Mouse (Mus musculus): ENCODE results near the gene Cx3cr1.

DNA sequence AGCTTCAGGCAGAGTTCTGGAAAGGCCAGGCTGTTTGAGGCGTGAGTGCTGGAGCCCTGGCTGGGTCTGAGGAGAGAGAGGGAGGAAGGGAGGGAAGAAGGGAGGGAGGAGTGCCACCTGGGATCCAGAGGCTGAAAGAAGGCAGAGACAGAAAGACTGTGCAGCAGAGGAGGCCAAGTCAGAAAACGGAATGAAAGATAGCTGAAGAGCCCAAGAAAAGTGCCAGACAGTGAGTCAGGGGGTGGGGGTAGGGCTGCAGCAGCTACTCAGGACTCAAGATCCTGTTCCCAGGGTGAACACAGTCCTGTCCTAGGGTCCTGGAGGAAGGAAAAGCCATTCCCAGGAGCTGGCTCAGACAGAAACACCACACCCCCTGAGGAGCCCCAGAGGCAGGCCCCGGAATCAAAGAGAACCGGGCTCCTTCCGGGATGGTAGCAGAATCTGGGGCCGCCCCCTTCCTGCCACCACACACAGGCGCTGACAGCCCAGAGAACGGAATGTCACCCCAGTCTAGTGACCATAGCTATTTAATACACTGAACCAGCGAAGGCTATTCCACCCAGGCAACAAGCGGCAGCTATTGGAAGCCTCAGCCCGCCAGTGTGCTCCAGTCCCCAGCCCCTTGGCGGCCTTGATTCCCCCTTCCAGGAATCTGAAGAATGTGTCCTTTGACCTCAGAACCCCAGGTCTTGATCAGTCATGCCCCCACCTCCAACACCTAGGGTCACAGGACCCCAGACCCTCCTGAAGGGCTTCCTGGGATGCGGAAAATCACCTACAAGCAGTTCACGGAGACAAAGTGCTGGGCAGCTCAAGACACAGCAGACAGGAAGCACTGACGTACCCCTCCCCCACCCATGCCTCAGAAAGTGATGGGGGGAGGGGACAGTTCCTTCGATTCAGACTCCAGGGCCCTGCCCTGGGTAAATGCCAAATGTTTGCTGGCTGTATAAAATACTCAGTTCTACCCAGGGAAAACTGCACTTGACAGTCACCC lies 88.2 kb downstream of the Cx3cr1 start:
- TF ChIP-seq CTCF (IDR thresholded peaks at IDR 0.05; ENCODE audit: control insufficient read depth, insufficient read depth, insufficient read length): no peak
- no peak for TF ChIP-seq MAX (IDR thresholded peaks at IDR 0.05)
- no peak for TF ChIP-seq CEBPB (IDR thresholded peaks at IDR 0.05; ENCODE audit: low read depth)
- TF ChIP-seq USF1 (IDR thresholded peaks at IDR 0.05; ENCODE audit: low read depth): no peak
- no peak for TF ChIP-seq MYOD1 (IDR thresholded peaks at IDR 0.05; ENCODE audit: control insufficient read depth, insufficient read length, low read depth)
